Mouse (Mus musculus) cerebellum, postnatal 36 days (tissue): Measurements from ENCODE around the gene Trim7.
"Not testable (repeated sequence)": the region's sequence is repeated elsewhere in the genome, so short reads cannot be mapped to it uniquely, and the experiment has no call there.

Experiments used
- DNase-seq, 2 experiments: peaks; one replicate each; pipeline ENCODE4 v3.0.0; 2021 to 2022; ENCODE audit warnings: mixed read lengths in 2 of 2

Trim7 gene

DNA sequence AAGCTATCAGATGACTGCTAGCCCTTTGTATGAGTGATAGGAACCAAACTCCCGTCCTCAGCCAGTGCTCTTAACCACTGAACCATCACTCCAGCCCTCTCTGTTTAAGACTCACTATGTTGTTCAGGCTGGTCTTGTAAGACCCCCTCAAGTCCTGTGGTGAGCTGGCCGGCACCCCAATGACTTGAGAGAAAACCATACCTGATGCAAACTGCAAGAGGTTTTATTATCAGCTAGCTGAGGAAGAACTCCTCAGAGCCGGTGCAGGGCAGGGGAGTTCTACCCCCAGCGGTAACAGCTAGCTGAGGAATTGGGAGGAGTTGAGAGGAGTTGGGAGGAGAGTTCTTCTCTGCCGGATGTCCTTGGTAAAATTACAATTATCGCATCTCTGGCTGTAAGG is 2.0 kb downstream of the Trim7 start:
- no peak for DNase-seq

DNA sequence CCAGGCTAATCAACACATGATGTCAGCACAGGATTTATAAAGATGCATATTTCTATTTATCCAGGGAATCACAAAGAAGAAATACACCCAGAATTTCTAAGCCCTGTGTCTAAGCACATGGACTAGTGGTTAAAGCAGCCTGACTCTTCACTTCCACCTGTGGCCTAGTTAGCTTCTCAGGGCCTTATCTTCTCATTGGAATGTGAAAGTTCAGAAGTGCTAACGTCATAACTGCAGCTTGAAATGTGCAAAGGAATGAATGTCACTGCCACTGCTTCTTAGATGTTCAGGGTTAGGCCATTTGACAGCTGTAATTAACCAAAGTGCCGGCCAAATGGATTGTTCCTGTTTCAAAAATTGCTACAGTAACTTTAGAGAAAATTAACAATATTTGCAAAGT is 4.3 kb downstream of the Trim7 start:
- no peak for DNase-seq

DNA sequence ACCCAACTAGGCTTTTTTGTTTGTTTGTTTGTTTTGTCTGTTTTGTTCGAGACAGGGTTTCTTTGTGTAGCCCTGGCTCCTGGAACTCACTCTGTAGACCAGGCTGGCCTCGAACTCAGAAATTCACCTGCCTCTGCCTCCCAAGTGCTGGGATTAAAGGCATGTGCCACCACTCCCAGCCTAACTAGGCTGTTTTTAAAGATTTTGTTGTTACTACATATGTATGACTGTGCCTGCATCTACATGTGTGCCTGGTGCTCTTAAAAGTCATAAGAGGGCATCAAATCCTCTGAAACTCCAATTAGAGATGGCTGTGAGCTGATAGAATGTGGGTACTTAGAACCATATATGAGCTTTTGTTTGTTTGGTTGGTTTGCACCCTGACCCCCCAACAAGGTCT is 5.3 kb downstream of the Trim7 start:
- no peak for DNase-seq

DNA sequence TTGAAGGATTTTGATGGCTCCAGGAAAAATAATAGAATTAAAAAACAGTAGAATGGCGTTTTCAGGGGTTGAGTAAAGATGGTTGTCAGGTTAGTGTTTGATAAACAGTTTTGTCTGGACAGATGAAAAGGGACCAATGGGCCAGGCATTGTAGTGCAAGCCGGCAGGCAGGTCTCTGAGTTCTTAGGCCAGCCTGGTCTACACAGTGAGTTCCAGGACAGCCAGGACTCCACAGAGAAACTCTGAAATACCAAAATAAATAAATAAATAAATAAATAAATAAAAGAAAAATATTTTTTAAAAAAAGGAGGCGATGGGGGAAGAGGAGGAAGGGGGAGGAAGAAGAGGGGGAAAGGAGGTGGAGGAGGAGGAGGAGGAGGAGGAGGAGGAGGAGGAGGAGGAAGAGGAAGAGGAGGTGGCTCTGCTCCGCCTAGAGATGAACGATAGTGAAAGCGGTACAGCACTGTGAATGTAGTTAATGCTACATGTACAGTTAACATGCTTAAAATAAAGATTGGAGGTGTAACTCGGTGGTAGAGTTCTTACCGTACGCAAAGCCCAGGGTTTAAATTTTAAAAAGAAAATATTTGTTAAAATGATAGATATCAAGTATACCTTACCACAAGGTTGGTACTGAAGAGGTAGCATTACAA is 7.3 kb downstream of the Trim7 start:
- DNase-seq = no peak

DNA sequence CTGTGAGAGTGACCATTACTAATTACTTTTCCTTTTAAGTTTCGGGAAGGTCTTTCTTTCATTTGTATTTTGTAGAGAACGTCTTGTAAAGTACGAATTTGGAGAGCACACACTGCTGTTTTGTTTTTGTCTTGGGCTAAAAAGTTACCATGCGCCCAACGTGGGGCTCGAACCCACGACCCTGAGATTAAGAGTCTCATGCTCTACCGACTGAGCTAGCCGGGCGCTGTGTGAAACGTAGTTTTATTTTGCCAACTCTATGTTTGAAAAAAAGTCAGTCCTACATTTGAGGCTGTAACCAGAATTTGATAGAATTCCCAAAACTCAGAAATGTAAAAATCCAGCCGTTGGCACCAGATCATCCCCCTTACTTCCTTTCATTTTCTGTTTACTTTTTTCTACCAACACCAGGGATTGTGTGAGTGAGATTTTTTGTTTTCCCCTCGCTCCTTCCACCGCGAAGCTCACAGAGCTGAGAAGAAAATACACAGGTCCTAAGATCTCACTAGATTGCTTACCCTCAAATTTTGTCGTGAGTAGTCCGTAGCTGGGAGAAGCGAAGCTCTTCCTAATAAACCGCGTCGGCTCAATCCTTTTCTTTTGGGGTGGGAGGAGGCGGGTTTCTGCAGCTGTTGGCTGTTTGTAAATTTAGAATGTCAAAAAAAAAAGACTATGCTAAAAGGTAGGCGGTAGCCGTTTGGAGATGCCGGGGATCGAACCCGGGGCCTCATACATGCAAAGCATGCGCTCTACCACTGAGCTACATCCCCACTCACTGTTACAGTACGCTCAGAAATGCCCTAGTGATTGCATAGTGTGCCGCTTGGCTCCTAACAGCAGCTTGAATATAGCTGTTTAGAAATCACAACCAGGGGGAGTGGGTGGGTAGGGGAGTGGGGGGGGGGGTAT is 8.0 kb downstream of the Trim7 start:
- peak; percentile 92 to 96 for DNase-seq

DNA sequence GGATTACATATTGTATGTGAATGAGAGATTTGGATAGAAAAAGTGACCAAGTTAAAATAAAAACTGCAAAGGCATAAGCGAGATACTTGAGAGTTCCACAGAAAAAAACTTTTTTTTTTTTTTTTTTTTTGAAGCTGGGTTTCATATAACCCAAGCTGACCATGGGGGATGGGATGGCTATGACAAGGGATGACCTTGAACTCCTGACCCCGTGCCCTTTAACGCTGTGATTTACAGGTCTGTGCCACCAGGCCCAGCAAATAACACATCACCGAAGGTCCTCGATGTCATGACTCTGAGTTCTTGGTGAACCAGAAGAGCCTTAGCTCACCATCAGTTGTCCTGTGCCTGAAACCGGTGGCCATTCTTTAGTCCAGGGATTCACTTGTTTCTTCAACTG is 10.0 kb downstream of the Trim7 start:
- no peak for DNase-seq

DNA sequence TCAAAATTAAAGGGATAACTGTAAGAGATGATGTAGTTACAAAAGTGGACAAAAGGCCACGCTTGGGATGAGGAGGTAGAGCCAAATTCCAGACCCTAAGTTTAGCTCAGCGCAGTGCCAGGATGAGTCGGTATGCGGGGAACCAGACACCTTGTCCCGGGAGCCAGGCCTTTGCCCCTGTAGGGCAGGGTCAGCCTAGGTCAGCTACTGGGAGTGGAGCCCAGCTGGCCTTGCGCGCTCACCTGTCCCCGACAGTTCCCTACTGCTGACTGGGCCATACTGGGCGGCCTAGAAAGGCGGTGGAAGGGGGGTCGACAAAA is 11.0 kb downstream of the Trim7 start:
- DNase-seq = no peak

DNA sequence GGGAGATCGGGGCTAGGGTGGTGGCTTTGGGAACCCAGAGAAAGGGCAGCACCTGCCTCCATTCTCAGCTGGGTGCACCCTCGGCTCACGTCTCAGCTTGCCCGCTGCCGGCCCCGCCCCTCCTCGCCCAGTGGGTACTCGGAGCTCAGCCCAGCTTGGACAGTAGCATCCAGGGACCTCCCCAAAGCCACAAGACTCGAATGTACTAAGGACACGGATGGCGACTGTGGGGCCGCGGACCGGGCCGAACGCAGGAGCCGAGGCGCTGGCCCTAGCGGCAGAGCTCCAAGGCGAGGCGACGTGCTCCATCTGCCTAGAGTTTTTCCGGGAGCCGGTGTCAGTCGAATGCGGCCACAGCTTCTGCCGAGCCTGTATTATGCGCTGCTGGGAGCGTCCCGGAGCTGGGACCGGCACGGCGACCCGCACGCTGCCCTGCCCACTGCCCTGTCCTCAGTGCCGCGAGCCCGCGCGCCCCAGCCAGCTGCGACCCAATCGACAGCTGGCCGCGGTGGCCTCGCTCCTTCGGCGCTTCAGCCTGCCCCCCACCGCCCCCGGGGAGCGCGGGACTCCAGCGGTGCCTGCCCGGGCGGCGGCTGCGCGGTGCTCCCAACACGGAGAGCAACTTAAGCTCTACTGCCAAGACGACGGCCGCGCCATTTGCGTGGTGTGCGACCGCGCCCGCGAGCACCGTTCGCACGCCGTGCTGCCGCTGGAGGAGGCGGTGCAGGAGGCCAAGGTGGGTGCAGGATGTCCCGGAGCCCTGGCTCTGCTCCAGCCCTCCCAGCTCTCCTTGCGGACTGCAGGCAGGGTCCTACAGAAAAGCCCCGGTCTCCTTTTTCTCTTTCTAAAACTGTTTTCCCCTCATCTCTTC is 11.6 kb downstream of the Trim7 start:
- peak; percentile 64 to 69 for DNase-seq

DNA sequence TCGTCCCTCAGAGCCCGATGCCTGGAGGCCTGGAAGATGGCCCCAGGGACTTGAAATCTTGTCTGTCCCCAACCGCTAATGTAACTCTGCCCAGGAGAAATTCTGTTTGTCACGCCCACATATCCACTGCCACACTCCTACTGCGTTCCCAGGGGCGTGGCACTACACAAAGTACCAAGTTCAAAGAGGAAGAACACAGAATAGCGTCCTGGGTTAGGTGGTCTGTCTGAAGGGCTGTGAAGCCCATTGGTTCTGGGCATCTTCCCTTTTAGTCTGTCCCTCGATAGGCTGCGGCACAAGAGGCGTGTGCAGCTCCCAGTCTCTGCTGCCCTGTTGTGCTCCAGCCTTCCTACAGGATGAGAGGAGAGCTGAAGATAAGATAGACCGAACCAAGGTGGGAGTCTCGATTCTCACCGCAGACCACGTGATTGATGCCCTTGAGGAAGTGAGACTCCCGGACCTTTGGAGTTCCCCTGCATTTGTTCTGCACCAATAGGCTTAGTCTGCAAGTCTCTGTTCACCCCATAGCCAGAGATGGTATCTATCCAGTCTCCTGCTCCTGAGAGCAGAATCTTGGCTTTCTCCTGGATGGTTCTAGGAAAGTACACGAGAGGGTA is 12.3 kb downstream of the Trim7 start:
- DNase-seq = no peak

DNA sequence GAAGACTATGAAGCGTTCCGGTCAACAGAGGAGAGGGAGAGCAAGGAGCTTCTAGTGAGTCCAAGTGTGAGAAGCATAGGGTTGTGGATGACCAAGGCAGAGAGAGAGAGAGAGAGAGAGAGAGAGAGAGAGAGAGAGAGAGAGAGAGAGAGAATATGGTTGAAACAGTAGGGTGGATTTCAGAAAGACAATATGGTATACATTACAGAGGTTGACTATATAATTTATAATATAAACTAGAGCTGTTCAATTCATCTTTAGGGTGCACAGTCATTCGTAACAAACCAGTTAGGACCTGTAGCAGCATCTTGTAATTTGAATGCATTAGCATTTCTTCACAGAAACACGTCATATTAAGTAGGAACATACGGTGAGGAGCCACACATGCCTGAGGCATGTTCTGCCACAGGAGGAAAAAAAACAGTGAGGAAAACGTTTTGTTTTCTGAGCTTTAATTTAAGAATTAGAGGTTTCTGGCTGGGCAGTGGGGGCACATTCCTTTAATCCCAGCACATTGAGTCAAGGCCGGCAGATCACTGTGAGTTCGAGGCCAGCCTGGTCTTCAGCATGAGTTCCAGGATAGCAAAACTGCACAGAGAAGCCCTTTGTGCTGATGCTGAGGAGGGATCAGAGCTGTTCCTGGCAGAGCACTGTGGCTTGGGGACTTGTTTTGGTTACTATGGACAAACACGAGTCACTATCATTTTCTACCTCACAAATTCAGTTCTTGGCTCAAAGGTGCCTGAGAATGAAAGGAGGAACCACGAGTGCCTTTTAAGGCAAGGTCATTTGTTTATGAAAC is 13.1 kb downstream of the Trim7 start:
- DNase-seq = no peak

DNA sequence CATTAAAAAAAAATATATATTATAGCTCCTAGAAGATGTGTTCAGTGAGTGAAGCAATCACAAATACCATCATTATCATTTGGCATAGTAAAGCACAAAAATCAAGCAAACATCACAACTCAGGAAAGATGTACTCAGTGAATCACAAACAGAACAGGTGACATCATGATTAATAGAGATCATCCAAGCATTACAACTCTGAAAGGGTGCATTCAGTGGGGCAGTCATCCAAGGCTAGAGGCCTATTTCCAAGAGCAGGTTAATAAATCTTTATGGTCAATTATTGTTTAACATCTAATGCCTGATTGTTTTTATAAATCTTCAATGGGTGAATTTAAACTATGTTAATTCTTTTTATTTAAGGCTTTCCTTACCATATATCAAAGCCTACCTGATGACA is 14.9 kb downstream of the Trim7 start:
- no peak for DNase-seq

DNA sequence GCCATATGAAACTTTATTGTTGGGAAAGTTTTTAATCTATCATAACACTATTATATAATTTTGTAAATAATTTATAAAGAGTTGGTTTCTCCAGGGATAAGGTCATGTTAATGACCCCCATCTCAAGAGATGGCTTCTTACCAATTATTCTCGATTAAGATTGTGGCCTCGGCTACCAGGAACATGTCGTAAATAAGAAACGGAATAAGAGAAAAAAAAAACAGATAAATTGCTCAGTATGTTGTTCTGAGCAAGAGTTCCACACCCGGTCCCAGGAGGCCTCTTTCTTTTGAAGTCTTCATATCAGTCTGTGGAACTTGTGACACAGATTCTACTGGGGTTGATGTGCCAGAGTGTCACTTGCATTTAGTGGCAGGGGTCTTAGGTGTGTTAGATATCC is 15.3 kb downstream of the Trim7 start:
- no peak for DNase-seq

DNA sequence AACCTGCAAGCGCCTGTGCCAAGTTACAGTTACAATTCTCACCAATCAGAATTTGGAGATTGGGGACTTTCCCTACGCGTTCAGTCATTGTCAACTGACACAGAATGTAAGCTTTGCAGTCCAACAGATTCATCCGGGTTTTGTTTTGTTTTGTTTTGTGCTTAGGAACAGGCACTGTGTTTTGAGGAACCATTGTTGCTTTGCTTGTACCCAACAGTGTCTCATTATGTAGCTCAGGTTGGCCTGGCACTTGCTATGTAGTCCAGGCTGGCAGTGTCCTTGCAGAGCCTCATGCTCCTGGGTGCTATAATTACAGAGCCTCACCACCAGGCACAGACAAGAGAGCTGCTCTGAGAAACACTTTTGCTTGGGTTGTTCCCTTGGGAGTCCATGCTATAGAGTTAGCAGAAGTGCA is 16.4 kb downstream of the Trim7 start:
- DNase-seq = no peak

DNA sequence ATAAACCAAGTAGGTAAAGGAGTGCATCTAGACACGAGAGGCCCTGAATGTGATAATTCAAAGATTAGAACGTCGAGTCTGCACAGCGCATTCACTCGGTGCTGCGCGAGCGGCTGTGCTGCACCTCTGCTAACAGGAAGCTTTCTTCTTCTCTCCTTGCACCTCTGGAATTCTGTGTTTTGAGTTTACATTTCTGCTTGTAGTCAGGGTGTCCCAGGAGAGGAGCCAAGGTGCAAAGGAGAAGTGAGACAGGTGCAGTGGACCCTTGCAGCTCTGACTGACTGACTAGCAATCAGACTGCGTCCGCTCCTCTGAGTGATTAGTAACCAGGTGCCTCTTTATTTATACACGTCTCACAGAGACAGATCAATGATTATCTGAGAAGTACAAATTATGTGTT is 17.3 kb downstream of the Trim7 start:
- no peak for DNase-seq

DNA sequence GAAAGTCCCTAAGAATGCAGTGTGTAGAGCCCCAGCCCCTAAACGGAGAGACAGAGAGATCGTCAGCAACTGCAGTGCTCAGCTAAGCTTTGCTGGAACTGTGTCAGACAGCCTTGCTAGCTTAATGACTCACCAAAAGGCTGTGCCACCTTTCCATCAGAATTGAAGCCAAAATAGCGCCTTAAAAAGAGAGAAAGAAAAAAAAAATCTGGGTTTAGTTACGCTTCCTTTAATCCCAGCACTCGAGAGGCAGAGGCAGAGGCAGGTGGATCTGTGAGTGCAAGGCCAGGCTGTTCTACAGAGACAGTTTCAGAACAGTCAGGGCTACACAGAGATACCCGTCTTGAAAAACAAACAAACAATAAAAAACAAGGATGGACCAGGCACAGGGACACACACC is 18.4 kb downstream of the Trim7 start:
- DNase-seq = no peak

DNA sequence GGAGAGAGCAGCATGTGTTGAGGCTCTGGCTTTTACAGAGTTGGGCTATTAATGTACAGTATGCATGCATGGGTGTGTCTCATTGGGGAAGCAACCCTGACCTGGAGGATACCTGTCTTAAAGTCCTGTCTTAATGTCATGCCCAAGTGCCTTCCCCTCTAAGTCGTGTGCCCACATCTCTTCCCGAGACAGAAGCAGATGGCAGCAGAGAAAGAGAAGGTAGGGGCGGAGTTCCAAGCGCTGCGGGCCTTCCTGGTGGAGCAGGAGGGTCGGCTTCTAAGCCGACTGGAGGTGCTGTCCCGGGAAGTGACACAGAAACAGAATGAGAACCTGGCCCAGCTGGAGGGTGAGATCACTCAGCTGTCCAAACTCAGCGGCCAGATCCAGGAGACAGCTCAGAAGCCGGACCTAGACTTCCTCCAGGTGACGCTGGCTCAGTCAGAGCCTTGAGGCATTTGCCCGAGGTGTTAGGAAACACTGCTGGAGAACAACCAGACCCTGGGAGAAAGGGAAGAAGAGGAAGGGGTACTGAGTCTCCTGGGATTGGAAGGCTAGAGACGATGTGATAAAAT is 19.4 kb downstream of the Trim7 start:
- no peak for DNase-seq

DNA sequence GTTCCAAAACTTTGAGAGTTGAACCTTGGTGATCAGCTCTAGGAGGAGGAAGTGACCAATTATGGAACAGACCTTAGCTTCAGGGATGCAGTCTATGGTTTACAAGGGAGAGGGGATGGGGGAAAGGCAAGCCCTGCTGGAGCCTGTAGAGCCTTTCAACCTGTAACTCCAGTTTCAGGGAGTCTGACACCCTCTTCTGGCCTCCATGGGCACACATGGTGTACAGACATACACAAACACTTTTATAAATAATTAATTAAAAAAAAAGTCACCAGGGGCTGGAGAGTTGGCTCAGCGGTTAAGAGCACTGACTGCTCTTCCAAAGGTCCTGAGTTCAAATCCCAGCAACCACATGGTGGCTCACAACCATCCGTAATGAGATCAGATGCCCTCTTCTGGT is 20.4 kb downstream of the Trim7 start:
- DNase-seq = not testable (repeated sequence)

DNA sequence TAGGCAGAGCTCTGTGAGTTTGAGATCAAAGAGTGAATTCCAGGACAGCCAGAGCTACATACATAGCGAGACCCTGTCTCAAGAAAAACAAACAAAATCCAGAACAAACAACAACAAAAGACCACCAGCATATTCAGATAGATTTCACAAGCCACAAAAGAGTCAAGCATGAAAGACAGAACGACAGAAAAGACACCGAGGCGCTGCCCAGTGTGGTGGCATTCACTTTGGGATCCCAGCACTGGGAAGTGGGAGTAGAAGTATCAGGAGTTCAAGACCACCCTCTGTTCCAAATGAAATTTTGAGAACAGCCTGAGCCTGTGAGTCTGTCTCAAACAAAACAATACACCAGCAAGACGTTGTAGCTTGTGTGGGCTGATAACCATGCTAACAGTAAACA is 20.9 kb downstream of the Trim7 start:
- no peak for DNase-seq

DNA sequence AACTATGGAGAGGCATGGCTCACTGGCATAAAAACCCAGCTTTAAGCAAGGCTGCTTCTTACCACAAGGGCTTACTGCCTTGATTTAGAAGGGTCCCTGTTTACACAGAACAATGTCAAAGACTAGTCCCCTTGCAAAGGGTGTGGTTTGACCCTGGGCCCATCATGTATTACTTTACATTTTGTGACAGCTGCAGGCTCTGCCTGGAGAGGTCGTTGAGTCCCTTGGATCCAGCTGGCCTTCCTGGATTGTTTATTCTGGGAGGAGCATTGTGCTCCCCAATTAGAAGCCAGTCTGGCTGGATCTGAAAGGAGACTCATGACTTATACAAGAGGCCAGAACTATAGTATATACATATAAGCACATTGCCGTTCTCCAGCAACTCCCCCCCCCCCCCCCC is 24.3 kb downstream of the Trim7 start:
- DNase-seq = no peak

DNA sequence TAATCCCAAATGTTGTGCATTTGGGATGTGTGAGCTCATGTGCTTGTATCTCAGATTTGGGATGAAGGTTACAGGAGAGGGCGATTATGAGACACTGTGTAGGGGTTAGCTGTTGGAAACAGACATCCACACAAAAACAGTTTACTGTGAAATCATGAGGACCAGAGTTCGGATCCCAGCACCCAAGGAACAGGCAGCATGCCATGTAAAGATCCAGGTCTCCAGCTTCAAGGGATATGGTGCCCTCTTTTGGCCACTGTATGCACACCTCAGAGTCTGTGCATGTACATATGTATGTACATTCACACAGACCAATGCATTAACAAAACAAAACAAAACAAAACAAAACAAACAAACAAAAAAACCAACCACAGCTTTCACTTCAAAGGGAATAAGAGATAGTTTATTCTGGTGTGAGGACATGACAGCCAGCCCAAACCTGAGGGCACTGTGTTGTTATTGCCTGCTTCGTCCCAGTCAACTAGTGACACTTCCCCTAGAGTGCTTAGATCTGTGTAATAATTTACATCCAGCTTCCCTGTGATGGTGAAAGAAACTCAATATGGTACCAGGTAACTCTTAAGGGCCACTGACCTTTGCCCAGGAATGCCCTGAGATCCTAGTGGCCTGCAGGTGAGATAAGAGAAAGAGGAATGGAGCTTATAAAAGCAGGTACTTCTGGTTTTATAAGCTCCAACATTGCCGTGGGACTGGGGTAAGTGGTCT is 25.5 kb downstream of the Trim7 start:
- DNase-seq = no peak

DNA sequence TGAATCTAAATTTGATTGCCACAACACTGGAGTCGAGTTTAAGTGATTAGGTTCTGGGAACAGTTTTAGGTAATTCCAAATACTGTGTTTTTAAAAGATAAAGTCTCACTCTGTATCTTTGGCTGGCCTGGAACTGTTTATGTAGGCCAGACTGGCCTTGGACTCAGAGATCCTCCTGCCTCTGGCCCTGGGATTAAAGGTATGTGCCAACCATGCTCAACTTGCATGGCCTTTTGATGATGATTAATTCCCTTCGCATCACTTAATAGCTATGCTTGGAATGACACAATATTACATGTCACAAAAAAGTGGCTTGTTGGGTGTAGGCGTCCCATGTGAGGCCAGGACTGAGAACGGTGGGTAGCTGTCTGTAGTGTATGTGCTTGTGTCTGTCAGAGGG is 26.2 kb downstream of the Trim7 start:
- DNase-seq = no peak
